In genomic region chr11:73199879-73200278, GRCm38 (mm10) we compare ENCODE assay signal across 8 mouse cellular contexts. TPM values are rescaled to one million over a fixed set of nuclear protein-coding genes. Genes with fewer than 3 reads are reported as not detected.
DNase-seq lines count a peak whose midpoint lies in the region; ATAC-seq and TF ChIP-seq lines count a peak whose summit lies in the region.

No protein-coding gene starts in this region.

- H3K9me3 ChIP-seq in forebrain, embryonic 13.5 days (replicated peaks), result no peaks in the 10 kb centered on the region
- H3K9me3 ChIP-seq in kidney, embryonic 16.5 days (ENCODE audit: low read length), result no peaks in the 10 kb centered on the region
- no peaks in the 10 kb centered on the region for H3K9me3 ChIP-seq in midbrain, embryonic 10.5 days (replicated peaks)

- H3K4me3 ChIP-seq in testis, adult 2 months (ENCODE audit: control insufficient read depth, low read depth, low read length), result peak overlapping the region; percentile 86
- peak overlapping the region; percentile 66 for H3K4me3 ChIP-seq in forebrain, embryonic 13.5 days
- peak overlapping the region; percentile 78 for H3K4me3 ChIP-seq in kidney, embryonic 16.5 days (ENCODE audit: low read length)
- H3K4me3 ChIP-seq in midbrain, embryonic 10.5 days, result peak overlapping the region; percentile 78

- H3K36me3 ChIP-seq in testis, adult 2 months (ENCODE audit: control insufficient read depth, insufficient read depth, low read length), result no peaks in the 10 kb centered on the region
- H3K36me3 ChIP-seq in forebrain, embryonic 13.5 days (ENCODE audit: poor library complexity, severe bottlenecking), result peaks cover 5% of the 10 kb centered on the region
- H3K36me3 ChIP-seq in kidney, embryonic 16.5 days (ENCODE audit: insufficient read depth, low read length), result no peaks in the 10 kb centered on the region
- peaks cover 10% of the 10 kb centered on the region; the same call in 1 of the 2 replicates for H3K36me3 ChIP-seq in midbrain, embryonic 10.5 days

- no peaks in the 10 kb centered on the region for H3K27me3 ChIP-seq in testis, adult 2 months (ENCODE audit: control insufficient read depth, insufficient read depth, low read length)
- no peaks in the 10 kb centered on the region for H3K27me3 ChIP-seq in forebrain, embryonic 13.5 days
- no peaks in the 10 kb centered on the region for H3K27me3 ChIP-seq in kidney, embryonic 16.5 days (ENCODE audit: insufficient read depth, low read length)
- peaks cover 8% of the 10 kb centered on the region; the same call in 1 of the 2 replicates for H3K27me3 ChIP-seq in midbrain, embryonic 10.5 days (ENCODE audit: low read depth, poor library complexity, severe bottlenecking)

- peak overlapping the region; percentile 96 for H3K4me2 ChIP-seq in forebrain, embryonic 13.5 days
- H3K4me2 ChIP-seq in kidney, embryonic 16.5 days (replicated peaks; ENCODE audit: low read depth, low read length), result peak overlapping the region; percentile 89

- peaks cover 11% of the 10 kb centered on the region for H3K4me1 ChIP-seq in testis, adult 2 months (ENCODE audit: control insufficient read depth, insufficient read depth, low read length)
- H3K4me1 ChIP-seq in forebrain, embryonic 13.5 days, result peaks cover 21% of the 10 kb centered on the region
- H3K4me1 ChIP-seq in kidney, embryonic 16.5 days (ENCODE audit: insufficient read depth, low read length), result peaks cover 15% of the 10 kb centered on the region
- H3K4me1 ChIP-seq in midbrain, embryonic 10.5 days, result peaks cover 17% of the 10 kb centered on the region

- H3K9ac ChIP-seq in forebrain, embryonic 13.5 days, result peak overlapping the region; percentile 77
- H3K9ac ChIP-seq in kidney, embryonic 16.5 days (replicated peaks; ENCODE audit: low read length), result peak overlapping the region; percentile 87

- TF ChIP-seq POLR2A in testis, adult 2 months (IDR thresholded peaks at IDR 0.05; ENCODE audit: control insufficient read depth, low read depth, low read length), result no peak

- 4% methylated on average over 12 of the region's 12 CpGs for WGBS in forebrain, embryonic 13.5 days
- WGBS in kidney, embryonic 16.5 days, result 4% methylated on average over 12 of the region's 12 CpGs
- 9% methylated on average over 12 of the region's 12 CpGs for WGBS in midbrain, embryonic 10.5 days

- no peak for DNase-seq in testis, postnatal 14 days (ENCODE audit: low spot score)
- no peak for DNase-seq in midbrain, embryonic 10.5 days (ENCODE audit: low spot score)
- DNase-seq in thymus, postnatal 36 days, result peak; percentile 13 to 49
- no peak for DNase-seq in adipocyte (ENCODE audit: low spot score)

- no peak for TF ChIP-seq CTCF in testis, adult 2 months (IDR thresholded peaks at IDR 0.05; ENCODE audit: control insufficient read depth, insufficient read depth, insufficient replicate concordance, low read depth, low read length)

- ATAC-seq in forebrain, embryonic 13.5 days, result no peak
- ATAC-seq in kidney, embryonic 16.5 days (ENCODE audit: low FRiP score, low TSS enrichment), result no peak
- ATAC-seq in monocyte, adult 5-6 weeks (replicated peaks; ENCODE audit: insufficient number of reproducible peaks, low FRiP score, low TSS enrichment, poor library complexity, severe bottlenecking), result no peak

- no peak overlapping the region for H3K27ac ChIP-seq in testis, adult 2 months (ENCODE audit: control insufficient read depth, insufficient read depth, low read depth, low read length)
- no peak overlapping the region for H3K27ac ChIP-seq in forebrain, embryonic 13.5 days
- no peak overlapping the region for H3K27ac ChIP-seq in kidney, embryonic 16.5 days (ENCODE audit: low read length)
- no peak overlapping the region for H3K27ac ChIP-seq in midbrain, embryonic 10.5 days (replicated peaks)

RNA-seq across cellular contexts. Expression of gene Shpk, which starts 0.6 kb away (rescaled TPM):
- polyA plus RNA-seq in testis, adult 2 months (2012; rRNA removed), result 1.8 and 2.0 TPM in 2 replicates
- 1.2 TPM in 2 replicates for polyA plus RNA-seq in forebrain, embryonic 13.5 days (2015; fragmentation: Nextera tagmentation; extraction: Ambion mirVana)
- polyA plus RNA-seq in kidney, embryonic 16.5 days (2015; fragmentation: Nextera tagmentation; extraction: Ambion mirVana), result 2.4 and 2.6 TPM in 2 replicates
- polyA plus RNA-seq in midbrain, embryonic 10.5 days (2016; fragmentation: Nextera tagmentation; extraction: Ambion mirVana), result 0.97 and 1.0 TPM in 2 replicates
- 0.64 to 3.0 TPM (median 1.2 TPM) in 3 replicates for total RNA-seq in monocyte, adult 5-6 weeks (2017)

RNA-seq across cellular contexts. Expression of gene Ctns, which starts 1.0 kb away (rescaled TPM):
- 17.8 and 18.3 TPM in 2 replicates for polyA plus RNA-seq in testis, adult 2 months (2012; rRNA removed)
- polyA plus RNA-seq in forebrain, embryonic 13.5 days (2015; fragmentation: Nextera tagmentation; extraction: Ambion mirVana), result 17.0 and 17.8 TPM in 2 replicates
- 21.5 and 22.4 TPM in 2 replicates for polyA plus RNA-seq in kidney, embryonic 16.5 days (2015; fragmentation: Nextera tagmentation; extraction: Ambion mirVana)
- 15.1 and 17.2 TPM in 2 replicates for polyA plus RNA-seq in midbrain, embryonic 10.5 days (2016; fragmentation: Nextera tagmentation; extraction: Ambion mirVana)
- total RNA-seq in monocyte, adult 5-6 weeks (2017), result 15.6 to 19.4 TPM (median 18.2 TPM) in 3 replicates

RNA-seq across cellular contexts. Expression of gene Tax1bp3, which starts 23.0 kb away (rescaled TPM):
- 8.7 and 14.5 TPM in 2 replicates for polyA plus RNA-seq in testis, adult 2 months (2012; rRNA removed)
- polyA plus RNA-seq in forebrain, embryonic 13.5 days (2015; fragmentation: Nextera tagmentation; extraction: Ambion mirVana), result 174 and 181 TPM in 2 replicates
- polyA plus RNA-seq in kidney, embryonic 16.5 days (2015; fragmentation: Nextera tagmentation; extraction: Ambion mirVana), result 231 and 251 TPM in 2 replicates
- polyA plus RNA-seq in midbrain, embryonic 10.5 days (2016; fragmentation: Nextera tagmentation; extraction: Ambion mirVana), result 175 and 199 TPM in 2 replicates
- total RNA-seq in monocyte, adult 5-6 weeks (2017), result 14.2 to 15.7 TPM (median 14.6 TPM) in 3 replicates

RNA-seq across cellular contexts. Expression of gene Emc6, which starts 23.0 kb away (rescaled TPM):
- polyA plus RNA-seq in testis, adult 2 months (2012; rRNA removed), result 33.1 and 36.0 TPM in 2 replicates
- polyA plus RNA-seq in forebrain, embryonic 13.5 days (2015; fragmentation: Nextera tagmentation; extraction: Ambion mirVana), result 133 and 136 TPM in 2 replicates
- polyA plus RNA-seq in kidney, embryonic 16.5 days (2015; fragmentation: Nextera tagmentation; extraction: Ambion mirVana), result 121 and 123 TPM in 2 replicates
- 132 and 137 TPM in 2 replicates for polyA plus RNA-seq in midbrain, embryonic 10.5 days (2016; fragmentation: Nextera tagmentation; extraction: Ambion mirVana)
- total RNA-seq in monocyte, adult 5-6 weeks (2017), result 28.3 to 33.4 TPM (median 32.5 TPM) in 3 replicates

RNA-seq across cellular contexts. Expression of gene Trpv1, which starts 34.2 kb away (rescaled TPM):
- 0.17 and 1.6 TPM in 2 replicates for polyA plus RNA-seq in testis, adult 2 months (2012; rRNA removed)
- not detected in 2 replicates for polyA plus RNA-seq in forebrain, embryonic 13.5 days (2015; fragmentation: Nextera tagmentation; extraction: Ambion mirVana)
- polyA plus RNA-seq in kidney, embryonic 16.5 days (2015; fragmentation: Nextera tagmentation; extraction: Ambion mirVana), result 0.24 TPM in 1 of 2 replicates, not detected in the other
- polyA plus RNA-seq in midbrain, embryonic 10.5 days (2016; fragmentation: Nextera tagmentation; extraction: Ambion mirVana), result not detected in 2 replicates
- total RNA-seq in monocyte, adult 5-6 weeks (2017), result not detected in 3 replicates

Comparison
In these comparisons a context has a peak if more than half of its experiments do, and no peak if none do; other contexts are left out.
1. DNase-seq: peak in thymus, postnatal 36 days (2 of 2); none in testis, postnatal 14 days (single experiment), midbrain, embryonic 10.5 days (single experiment) and adipocyte (single experiment).
2. RNA of gene Tax1bp3, which starts 23.0 kb away (polyA plus RNA-seq): 231 to 251 TPM in kidney, embryonic 16.5 days, 174 to 181 TPM in forebrain, embryonic 13.5 days and 175 to 199 TPM in midbrain, embryonic 10.5 days; 8.7 to 14.5 TPM in testis, adult 2 months; every median in the first group is over 10 times any median in the second.
3. Peak in every context shown above with its lines, with median percentiles within 50 percentile points of each other: H3K4me3 ChIP-seq.